Mouse (Mus musculus): ENCODE results near the gene Frmd4a.

Frmd4a gene

GRCm38 (mm10) chr2:4380435-4380834 is 362.9 kb downstream of the Frmd4a start:
- intact Hi-C loops (cut with DNase I), result no loop called here

- intact Hi-C loops (cut with DNase I), result no loop called here
Observed at GRCm38 (mm10) chr2:4380926-4381325, 363.4 kb downstream of the Frmd4a start.

DNA sequence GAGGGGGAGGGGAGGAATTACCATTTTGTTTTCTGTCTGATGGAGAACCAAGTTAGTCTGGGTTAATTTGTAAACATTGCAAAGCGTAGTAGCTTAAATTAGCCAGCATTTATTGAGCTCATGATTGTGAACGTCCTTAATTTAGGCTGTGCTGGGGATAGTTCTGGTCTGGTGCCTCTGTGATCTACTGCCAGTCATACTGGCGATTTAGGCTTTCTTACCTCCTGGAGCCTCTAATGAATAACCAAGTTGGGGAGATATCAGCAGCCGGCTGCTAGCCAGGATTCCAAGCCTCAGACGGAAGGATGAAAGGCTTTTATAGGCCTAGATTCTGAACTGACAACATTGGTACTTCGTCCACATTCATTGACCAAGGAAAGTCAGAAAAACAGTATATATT is 369.0 kb downstream of the Frmd4a start:
- intact Hi-C loops (cut with DNase I), result no loop called here

DNA sequence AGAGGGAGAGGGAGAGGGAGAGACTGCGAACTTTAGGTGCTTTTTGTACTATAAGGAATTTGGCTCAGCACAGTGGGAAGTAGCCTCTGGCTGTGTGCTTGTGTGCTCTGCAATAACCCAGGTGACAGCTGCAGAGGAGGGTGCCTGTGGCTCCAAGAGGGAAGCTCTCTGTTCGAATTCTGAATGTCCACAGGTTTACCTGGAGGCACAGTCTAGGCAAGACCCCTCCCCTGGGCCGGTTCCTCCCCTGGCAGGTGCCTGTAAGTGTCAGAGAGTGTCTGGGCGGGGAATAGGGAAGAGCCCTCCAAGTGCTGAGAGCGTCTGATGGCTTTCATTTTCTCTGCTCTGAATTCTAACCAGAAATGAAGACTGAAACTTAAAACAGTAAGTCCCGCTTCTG is 371.8 kb downstream of the Frmd4a start:
- intact Hi-C loops (cut with DNase I), result no loop called here

GRCm38 (mm10) chr2:4391091-4391490 is 373.6 kb downstream of the Frmd4a start:
- intact Hi-C loops (cut with DNase I), result no loop called here

- intact Hi-C loops (cut with DNase I), result no loop called here
Observed at GRCm38 (mm10) chr2:4391678-4392085, 374.2 kb downstream of the Frmd4a start.

- intact Hi-C loops (cut with DNase I), result no loop called here
Observed at GRCm38 (mm10) chr2:4393046-4393445, 375.5 kb downstream of the Frmd4a start.

GRCm38 (mm10) chr2:4394641-4395040 is 377.1 kb downstream of the Frmd4a start:
- intact Hi-C loops (cut with DNase I), result no loop called here

DNA sequence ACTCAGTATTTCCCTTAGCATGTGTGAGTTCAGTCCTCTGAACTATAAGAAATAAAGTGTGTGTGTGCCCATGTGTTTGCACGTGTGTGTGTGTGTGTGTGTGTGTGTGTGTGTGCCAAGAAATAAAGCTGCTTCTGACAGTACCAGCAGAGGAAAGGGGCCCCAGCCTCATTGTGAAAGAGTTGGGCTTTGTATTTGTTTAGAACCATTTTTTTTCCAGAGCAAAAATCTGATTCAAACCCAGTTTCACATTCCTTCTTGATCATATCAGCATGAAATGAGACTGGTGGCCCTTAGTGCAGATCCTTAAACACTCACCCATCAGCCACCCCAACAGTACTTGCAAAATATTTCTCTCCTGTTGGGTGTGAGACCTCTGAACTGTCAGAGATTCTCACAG is 382.2 kb downstream of the Frmd4a start:
- intact Hi-C loops (cut with DNase I), result no loop called here

DNA sequence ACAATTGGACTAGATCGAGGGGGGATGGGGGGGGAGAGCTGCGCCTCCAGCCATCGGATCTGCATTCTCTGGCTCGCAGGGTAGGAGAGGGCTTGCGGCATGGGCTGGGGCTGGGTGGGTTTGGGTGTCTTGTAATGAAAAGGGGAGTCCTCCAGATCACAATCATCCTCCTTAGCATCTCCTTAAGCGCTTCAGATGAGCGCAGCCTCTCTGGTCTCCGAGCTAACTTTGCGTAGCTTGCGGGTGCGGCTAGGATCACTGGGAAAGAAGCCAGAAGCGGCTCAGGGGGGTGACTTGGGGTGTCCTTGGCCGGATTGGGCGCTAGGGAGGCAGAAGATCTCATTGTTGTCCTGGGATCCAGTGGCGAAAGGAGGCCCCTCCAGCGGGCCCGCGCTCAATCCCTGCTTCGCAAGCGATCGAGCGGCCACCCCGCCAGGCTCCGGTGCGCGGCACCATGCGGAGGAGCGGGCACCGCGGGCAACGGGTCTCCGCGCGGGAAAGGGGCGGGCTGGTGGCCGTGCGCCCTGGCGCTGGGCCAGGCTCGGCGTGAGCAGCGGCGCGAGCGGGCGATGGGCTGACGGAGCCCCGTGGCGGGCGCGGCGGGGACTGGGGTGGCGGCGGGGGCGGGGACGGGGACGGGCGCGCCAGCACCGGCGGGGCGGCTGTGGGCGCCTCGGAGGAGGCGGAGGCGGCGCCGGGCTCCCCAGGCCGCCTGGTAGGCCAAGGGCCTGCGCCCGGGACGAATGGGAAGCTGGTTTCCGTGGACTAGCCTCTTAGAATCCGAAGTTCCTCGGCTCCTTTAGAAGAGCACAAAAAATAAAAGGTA is 383.5 kb downstream of the Frmd4a start:
- intact Hi-C loops (cut with DNase I), result no loop called here

DNA sequence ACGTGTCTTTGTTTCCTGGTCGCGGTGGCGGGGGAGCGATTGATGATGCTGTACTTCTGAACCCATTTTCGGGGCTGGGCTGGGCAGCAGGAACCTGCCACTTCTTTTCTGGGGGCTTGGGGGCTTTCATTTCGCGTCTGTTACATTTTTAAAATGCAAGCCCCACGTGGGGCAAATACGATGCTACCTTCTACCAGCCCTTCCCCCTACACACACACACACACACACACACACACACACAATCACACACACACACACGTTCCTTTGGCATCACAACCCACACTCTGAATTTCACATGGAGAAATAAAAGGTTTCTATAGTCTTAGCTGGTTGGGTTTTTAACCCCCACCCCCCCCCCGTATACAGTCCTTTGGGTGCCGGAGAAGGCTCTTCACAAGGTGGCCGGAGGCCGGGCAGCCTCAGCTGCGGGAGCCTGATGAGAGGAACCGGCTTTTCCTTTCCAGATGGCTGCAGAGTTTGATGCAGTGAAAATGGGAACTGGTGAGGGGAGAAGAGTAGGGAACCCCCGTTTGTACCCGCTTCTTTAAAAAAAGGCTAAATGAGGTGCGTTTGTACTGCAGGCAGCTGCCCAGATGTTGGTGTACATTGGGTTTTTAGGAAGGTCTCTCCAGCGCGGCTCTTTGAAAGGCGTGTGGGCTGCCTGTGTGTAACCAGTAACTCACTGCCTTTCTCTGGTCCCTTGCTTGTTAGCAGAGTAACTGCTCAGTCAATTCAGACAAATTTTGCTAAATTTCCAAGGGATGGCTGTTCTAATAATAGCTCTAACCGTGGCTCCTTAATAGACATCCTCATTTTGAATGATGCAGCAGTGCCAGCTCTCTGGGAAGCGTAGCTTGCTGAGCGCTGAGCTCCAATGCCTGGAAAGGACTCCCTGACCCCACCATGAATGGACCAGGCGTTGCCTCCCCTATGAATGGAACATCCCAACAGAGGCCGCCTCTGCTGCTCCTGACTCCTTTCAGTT is 384.4 kb downstream of the Frmd4a start:
- intact Hi-C loops (cut with DNase I), result no loop called here

DNA sequence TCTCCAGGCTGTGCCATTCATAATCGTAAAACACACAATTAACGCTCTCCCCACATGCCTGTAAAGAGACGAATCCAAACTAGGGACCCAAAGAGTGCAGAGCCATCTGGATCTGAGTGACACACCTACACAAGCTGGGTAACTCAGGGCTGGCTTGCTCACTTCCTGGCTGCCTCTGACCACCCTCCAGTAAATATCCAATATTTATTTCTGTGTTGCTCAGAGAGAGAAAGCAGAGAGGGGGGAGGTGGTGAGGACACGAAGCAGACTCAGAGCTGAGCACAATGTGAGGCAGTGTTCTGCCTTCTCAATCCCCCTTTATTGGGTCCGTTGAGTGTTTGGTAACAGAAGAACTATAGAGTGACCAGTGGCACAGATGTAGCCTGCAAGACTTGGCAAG is 389.5 kb downstream of the Frmd4a start:
- intact Hi-C loops (cut with DNase I), result no loop called here

GRCm38 (mm10) chr2:4409810-4410433 is 392.4 kb downstream of the Frmd4a start:
- intact Hi-C loops (cut with DNase I), result no loop called here

DNA sequence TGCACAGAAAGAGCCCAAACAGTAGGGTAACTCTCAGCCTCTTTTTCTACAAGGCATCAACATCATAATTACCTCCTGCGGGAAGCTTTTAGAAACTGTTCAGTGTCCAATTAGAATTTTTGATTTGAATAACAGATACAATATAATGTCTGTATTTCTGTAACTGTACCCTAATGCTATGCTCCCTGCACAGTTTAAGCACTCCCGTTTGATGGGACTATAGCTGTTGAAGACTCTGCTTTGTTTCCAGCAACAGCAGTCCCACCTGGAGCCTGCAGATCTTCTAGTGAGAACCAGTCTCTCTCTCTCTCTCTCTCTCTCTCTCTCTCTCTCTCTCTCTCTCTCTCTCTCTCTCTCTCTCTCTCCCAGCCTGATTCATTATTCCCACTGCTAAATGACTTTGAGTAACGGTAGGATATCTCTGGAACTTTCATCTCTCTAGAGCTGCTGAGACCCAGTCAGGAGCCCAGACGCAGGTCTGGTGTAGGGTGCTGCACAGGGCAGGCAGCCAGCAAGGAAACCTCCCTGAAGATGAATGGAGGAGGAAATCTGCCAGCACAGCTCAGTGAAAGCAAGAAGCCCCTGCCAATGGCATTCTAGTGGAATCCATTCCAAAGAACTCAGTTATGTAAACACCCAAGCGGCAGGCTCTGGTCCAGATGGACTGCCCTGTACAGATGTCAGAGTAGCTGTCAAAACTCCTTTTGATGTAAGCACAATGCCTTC is 395.5 kb downstream of the Frmd4a start:
- intact Hi-C loops (cut with DNase I), result no loop called here

DNA sequence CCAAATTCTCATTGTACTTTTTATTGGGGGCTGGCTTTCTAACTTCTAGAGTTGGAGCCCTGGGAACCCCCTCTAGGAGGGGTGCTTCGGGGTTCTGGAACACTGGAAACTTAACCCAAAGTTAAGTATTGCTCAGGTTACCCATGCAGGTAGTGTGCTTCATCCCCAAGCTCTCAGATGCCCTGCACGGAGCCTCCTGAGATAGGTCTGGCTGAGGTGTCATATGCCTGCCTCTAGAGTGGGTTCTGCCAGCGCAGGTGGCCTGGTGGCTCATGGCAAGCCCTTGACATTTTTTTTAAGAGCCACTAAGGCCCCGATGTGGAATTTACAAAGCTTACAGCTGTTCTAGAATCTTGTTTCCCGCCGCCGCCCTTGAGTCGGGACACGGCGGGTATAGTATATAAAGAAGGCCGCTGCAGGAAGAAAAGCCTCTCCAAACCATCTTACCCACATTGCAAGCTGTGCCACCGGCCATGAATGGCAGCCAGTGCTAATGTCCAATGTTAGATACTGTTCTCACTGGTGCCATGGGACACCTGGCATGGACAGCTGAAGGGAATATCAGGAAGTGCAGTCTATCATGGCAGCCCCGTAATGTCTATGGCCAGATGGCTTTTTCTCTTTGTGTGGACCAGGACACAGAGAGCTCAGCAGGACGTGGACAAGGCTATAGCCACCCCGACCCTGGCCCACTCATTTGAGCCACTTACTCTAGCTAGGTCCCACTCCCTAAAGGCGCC is 396.2 kb downstream of the Frmd4a start:
- intact Hi-C loops (cut with DNase I), result no loop called here

- intact Hi-C loops (cut with DNase I), result no loop called here
Observed at GRCm38 (mm10) chr2:4420679-4421312, 403.3 kb downstream of the Frmd4a start.

- intact Hi-C loops (cut with DNase I), result no loop called here
Observed at GRCm38 (mm10) chr2:4421757-4422156, 404.2 kb downstream of the Frmd4a start.

- intact Hi-C loops (cut with DNase I), result no loop called here
Observed at GRCm38 (mm10) chr2:4423896-4424295, 406.4 kb downstream of the Frmd4a start.

GRCm38 (mm10) chr2:4428407-4428855 is 410.9 kb downstream of the Frmd4a start:
- intact Hi-C loops (cut with DNase I), result no loop called here

DNA sequence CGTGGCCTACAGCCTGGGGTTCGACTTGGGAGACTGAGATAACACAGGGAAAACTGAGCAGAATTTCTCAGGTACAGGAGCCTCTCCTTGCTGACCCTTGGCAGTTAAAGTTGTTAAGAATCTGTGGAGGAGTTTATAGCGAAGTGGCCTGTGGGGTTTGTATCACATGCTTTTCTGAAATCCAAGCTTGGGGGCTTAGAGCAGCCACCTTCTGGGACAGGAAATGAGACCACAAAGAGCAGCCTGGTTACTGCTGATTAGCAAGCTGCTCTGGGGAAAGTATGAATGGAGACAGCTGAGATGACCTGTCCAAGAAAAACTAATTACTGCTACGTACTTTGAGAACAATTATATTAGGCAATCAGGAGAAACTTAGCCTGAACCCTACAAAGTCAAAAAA is 415.6 kb downstream of the Frmd4a start:
- intact Hi-C loops (cut with DNase I), result no loop called here
